Mouse (Mus musculus) kidney, postnatal 10 days (tissue): ENCODE measurements at regions not wholly inside any gene's neighbourhood (a gene's known extent, or its start where the extent isn't known, plus 50 kb on each side); places are given as distances from the start of the nearest gene placed in this dataset.
A peak's percentile ranks its signal among the peaks of the same experiment; 100 is the strongest.
"Not testable (repeated sequence)": the region's sequence is repeated elsewhere in the genome, so short reads cannot be mapped to it uniquely, and the experiment has no call there.

Source experiments
- DNase-seq: peaks from one replicate; pipeline ENCODE4 v3.0.0; 2021; ENCODE audit warnings: mixed read lengths

DNA sequence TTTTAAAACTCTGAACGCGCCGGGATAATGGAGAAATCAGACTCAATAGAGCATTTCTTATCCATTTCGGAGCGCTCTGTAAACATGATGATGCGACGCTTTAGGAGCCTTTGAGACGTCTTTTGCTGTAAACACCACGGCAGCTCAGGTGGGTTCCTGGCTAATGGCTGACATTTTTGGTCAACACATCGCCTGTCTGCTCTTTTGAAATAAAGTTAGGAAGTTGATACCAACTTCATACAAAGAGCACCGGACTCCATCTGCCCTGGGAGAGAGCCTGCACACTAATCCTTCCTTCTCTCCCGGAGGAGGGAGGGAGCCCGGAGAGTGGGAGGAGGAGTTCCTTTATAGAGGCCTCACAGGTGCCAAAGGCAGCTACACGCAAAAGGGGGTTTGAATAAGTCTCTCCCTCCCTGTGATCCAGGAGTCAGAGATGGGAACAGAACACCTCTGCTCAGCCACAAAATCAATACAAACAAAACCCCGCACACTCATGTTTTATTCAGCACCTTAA lies 63.8 kb upstream of the Srsf6 start:
- DNase-seq = no peak

DNA sequence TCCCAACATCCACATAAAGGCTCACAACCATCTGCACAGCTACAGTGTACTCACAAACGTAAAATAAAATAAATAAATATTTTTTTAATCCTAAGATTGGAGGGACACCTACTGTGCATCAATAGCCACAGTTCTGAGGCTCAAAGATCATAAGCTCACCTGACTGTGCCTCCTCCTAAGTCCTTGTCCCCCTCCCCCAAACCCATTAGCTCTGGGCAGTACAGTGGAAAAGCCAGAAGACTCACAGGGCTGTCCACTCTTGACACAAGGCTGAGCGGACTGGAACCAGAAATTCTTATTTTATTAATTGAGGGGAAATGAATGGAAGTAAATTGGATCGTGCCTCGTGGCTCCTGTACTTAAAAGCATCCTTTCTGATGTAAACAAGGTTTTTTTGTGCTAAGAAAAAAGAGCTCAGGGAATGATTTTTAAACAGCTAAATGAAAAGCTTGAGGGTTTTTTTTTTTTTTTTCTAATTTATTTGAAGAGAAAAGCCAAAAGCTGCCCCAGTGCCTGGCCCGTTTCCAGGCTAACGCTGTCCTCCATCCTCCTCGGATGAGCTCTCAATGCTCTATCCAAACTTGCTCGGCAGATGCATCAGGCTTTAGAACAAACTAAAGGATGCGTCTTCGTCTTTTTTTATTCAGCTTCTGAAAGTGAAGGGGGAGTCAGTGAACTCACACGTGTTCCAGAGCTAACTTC lies 64.6 kb upstream of the Srsf6 start:
- DNase-seq = no peak

DNA sequence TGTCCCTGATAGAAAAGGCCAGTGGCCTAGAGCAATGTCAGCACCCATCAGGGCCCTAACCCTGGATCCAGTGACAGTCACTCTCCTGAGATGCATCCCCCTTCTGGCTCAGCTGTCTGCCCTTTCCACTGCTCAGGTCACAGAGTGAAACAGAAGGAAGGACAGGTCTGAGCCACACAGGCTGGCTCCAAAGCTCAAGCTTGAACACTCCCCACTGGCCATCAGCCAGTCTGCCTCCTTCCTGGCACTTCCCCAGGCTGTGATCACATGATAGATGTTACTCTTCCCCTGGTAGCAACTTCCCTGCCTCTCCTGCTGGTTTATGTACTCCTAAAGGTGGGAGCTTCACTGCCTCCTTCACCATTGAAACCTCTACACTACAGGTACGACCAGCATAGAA lies 66.8 kb upstream of the Srsf6 start:
- DNase-seq = peak; percentile 80

DNA sequence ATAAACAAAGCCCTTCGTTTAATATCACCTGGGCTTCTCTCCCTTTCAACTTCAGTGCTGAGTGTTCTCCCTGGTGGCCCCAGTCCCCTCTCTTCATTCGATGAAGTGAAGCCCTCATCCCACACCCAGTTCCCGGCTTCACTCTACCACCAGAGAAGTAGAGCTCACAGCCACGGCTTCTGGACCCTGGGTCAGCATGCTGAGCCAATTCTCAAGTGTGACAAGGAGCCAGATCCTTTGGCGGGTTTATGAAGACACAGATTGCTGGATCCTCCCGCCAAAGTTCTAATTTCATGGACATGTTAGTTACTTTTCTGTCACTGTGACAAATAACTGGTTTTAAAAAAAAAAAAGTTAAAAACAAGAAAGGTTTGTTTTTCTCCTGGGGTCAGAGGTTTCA lies 76.7 kb upstream of the Srsf6 start:
- no peak for DNase-seq

DNA sequence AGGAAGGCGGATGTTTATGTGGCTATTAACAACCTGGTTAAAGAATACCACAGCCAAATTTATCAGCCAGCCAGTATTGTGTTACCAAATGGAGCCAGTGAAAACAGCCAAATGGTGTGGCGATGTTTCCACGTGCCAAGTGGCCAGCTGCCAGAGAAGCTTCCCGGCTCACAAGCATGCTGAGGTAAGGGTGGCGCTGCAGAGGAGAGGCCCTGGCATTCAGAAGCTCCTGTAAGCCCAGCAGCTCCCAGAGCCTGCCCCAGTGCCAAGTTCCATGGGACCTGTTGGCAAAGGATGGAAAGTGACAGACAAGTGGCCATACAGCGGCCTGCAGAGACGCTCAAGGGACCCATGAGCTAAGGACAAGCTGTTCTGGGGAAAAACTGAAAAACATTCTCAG lies 77.8 kb upstream of the Srsf6 start:
- peak; percentile 26 for DNase-seq

DNA sequence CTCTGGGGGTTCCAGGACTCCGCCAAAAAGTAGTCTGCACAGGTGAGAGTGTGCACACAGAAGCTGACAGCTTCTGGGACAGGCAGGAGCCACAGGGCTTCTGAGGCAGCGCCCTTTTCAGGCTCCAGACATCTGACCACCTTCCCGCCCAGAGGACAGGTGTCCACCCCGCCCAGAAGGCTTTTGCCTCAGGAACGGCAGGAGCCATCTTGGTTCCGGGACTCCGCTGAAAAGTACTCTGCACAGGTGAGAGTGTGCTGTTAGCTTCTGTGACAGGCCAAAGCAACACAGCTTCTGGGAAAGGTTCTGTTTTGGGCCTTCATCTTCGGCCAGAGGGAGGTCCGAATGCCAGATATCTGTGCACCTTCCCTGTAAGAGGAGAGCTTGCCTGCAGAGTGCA lies 89.6 kb upstream of the Srsf6 start:
- DNase-seq = not testable (repeated sequence)

DNA sequence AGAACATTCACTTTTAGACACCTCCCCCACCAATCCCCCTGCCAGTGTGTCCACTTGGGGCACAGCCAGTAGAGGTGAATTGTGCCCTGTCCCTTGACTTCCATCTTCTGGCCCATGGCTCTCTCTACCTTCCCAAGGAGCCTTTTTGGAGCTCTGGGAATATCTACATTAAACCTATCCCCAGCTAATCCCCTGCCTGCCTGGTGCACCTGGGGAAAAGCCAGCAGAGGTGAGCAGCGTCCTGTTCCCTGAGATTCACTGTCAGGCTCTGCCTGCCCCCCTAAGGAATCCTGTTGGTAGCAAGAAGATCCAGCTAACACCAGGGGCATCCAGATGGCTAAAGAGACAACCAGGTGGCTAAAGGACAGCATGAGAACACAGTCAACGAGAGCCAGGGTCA lies 93.6 kb upstream of the Srsf6 start:
- no peak for DNase-seq

DNA sequence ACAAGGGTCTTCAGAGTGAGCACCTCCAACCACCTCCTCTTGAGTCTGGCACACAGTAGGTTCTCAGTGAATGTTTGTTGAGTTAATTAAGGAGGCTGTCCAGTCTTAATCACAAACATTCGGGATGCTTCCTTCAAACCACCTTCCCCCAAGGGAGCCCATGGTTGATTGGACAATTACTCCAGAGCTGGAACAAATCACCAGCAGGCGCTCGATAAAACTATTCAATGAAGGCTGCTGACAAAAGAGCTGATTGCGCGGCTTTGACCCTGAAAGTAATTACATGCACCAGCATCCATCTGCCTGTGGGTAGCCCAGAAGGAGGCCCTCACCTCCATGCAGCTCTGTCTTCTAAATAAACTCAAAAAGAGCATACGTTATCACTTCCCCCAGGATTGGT lies 97.6 kb upstream of the Srsf6 start:
- no peak for DNase-seq

DNA sequence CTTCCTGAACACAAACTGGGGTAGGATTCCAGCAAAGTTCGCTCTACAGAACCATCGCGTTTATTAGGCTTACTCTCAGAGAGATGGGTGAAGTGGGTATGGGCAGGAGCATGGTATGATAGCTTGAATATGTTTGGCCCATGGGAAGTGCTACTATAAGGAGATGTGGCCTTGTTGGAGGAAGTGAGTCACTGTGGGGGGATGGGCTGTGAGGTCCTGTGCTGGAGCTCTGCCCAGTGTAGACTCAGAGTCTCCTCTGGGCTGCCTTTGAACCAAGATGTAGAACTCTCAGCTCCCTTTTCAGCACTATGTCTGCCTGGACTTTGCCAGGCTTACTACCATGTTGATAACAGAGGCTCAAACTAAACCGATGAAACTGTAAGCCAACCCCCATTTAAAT lies 112.5 kb upstream of the Srsf6 start:
- DNase-seq = peak; percentile 22

DNA sequence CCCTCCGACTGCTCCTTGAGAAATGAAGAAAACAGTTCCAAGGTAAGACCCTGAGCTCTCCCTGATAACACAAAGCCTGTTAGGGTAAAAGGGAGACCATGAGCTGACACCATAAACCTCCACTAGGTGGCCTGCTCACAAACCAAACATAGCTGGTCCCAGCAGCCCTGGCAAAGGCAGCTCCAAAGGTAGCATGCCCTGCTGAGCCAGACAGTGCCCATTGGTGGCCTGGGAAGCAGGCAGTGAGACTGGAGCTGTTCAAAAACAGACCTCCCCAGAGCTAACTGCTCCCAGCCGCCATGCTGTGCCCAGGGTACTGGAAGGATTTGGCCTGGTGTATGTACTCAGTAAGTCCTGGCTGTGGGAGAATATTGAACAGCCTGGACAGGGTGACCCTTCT lies 117.1 kb upstream of the Srsf6 start:
- peak; percentile 49 for DNase-seq

DNA sequence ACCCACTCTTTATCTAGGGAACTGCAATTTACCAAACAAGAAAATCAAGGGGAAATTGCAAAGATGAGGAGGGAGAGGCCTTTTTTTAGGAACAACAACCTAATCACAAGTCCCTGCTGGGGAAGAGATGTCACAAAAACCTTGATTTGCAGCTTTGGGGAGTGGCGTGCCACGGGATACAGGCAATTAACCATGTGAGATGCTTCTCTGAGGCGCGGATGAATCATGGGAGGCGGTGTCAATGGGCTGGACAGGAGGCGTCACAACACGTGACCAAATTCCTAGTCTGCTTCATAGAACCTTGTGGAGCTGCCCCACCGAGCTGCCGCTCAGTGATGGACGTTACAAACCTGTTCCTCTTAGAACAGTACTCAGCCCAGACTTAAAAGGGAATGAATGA lies 123.6 kb upstream of the Srsf6 start:
- no peak for DNase-seq

DNA sequence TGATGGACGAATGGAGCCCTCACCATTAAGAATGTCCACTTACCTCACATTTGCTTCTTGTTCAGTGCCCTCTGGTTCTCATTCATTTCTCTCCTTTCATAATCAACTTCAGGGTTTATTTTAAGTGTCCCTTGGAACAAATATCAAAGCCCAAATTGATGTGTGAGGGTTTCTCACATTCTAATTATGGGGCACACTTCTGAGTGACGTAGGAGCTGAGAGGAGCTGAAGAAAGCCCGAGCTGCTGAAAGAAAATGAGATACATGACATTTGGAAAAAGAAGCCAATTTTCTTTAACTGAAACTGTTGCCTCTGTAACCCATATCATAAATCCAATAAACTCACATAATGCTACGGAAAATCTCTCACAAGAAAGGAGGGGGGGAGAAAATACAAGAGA lies 134.8 kb upstream of the Srsf6 start:
- DNase-seq = no peak

DNA sequence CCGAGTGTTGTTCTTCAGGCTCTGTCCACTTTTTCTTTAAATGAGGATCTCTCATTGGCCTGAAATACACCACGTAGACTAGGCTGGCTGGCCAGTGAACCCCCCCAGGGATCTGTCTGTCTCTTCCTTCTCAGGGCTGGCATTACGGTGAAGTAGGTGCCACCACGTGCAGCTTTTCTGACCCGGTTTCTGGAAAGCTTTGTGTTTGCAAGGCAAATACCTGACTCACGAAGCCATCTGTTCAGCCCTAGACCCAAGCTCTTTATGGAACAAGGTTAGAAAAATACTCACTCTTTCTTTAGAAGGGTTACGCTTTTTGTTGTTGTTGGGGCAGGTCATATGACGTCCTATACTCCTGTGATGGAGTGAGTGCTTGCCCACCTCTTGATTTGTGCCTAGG lies 133.3 kb upstream of the Ptprt start:
- DNase-seq = no peak

DNA sequence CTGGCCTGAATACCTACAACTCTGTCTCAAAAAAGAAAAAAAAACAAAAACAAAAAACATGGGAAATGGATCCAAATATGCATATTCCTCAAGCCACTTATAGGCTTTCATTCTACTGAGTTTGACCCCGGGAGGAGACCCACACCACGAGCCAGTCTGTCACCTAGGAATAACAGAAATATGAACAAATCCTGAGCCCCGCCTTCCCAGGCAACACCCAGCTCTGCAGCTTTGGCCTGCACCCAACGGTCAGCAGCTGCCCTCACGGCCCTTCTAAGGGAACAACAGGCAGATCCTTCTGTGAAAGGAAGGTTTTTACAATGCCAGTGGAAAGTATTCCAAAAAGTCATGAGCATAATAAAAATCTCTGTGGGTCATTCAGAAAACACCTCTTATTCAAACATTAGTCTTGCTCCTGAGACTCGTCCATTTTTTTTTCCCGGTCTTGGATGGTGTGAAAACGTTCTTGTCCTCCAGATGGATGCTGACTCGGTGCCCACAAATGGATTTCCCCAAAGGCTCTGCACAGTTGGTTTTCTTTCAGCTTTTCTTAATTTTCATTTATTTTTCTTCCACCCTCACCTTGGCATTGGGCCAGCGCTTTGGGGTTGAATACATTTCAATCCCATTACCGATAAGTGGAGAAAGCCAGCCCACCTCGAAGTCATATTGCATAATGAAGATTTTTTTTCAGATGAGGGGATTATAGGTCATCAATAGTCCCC lies 130.6 kb upstream of the Ptprt start:
- peak; percentile 10 for DNase-seq

DNA sequence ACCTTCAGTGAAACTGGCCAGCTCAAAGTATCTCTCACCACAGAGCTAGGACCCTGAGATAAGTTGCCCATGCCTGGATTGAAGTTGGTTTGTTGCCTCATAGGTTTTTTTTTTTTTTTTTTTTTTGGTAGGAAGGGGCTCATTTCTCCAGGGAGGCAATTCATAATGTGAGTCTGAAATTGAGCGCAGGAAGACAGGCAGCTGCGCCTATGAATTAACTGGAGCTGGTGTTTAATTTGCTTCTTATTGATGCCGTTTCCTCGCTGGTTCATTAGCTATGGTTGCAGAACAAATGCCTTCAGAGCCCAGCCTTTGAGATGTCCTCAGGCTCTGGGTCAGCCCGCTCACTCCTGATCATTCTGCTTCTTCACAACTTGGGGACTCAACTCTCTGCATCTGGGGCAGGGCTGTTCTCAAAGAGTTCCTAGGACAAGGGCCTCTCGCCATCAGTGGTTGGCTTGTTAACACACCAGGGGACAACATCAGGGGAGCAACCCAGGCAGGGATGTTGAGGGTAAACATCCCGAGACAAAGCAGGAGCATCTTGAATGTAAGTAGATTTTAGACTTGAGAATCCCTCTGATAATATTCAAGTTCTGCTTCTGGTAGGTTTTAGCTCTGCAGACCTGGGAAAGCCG lies 123.3 kb upstream of the Ptprt start:
- no peak for DNase-seq

DNA sequence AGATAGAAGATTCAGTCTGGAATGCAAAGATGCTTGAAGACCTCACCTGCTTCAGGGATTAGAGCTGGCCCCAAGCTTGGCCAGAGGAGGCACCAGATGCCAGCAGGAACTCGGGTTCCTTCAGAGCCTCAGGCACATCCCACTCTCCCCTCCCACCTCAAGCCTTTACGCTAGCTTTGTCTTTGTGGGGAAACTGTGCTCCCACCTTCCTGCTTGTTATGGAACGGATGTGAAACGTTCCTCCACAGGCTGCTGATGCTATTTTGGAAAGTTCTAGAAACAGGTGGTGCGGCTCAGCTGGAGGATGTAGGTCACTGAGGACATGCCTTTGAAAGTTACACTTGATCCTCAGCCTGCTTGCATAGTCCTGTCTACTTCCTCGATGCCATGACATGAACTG lies 120.7 kb upstream of the Ptprt start:
- no peak for DNase-seq

DNA sequence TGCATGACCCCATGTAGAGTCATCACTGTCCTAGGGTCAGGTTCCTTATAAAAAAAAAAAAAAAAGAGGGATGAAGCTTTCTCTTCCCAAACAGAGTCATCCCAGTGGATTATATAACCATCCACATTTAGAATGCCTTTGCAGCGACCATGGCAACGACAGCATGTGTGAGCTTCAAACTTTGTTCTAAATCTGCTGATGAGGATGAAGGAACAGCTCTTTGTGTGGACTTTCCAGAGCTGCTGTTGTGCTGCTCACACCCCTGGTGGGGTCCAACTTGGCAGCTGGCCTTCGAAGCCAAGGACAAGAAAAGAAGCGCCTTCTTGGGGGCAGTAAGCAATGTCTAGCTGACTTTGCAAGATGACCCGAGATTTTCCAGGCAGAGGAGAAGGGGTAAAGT lies 115.6 kb upstream of the Ptprt start:
- no peak for DNase-seq

DNA sequence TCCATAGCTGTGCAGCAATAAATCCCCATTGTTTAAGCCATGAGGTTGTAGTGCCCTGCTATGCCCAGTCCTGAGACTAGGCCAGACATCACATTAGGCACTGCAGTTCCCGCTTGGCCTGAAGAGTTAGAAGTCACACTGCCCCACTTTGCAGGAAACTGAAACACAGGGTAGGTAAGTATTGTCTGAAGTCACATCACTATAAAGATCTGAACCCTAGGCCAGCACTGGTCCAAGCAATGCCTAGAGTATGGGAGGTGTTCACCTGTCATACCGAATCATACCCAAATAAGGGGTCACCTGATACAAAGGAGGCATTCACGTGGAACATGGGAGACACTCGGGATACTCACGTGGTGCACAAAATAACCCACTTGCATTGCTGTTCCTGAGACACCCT lies 111.6 kb upstream of the Ptprt start:
- DNase-seq = no peak

DNA sequence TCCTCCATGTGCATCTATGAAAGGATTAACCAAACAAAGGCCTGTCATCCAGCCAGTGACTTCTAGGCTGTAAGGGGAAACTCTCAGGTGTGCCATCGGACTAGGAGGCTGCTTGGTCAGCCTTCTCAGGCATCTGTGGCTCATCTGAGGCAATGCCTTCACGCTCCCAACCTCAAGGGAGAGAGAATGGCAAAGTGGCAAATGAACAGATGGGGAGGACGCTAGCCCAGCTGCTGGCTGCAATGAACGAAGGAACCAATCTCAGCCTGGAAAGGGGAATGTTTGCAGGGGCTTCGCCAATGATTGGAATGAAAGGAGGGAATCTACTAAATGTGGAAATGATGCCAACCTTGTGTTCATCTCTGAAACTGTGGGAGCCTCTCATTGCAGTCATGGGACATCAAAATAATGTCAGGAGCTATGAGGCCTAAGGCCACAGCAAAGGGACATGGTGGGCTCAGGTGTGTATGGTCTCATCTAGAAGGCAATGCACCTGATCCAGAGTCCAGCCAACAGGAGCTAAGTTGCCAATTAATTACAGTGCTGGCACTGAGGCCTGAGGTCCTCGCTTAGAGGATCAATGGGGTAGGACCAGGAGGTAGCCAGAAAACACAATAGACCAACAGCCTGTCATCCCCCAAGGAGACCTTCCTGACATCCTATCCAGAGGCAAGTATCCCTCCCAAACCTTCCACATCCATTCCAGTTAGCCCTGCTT lies 108.9 kb upstream of the Ptprt start:
- no peak for DNase-seq

DNA sequence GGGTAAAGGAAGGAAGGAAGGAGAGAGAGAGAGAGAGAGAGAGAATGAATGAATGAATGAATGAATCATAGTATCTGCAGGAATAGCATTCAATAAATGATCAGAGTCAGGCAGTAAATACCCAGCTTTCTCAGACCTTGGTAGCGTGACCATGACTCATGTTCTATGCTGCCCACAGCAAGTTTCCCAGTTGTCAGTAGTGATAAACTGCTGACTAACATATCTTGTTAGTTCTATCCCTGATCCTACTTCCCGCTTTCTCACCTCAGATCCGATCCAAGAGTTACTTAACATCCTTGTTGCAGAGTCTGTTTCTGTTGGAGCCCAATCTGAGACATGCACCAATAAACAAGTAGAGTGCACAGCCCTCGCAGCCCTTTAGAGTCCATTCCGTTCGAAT lies 103.1 kb upstream of the Ptprt start:
- no peak for DNase-seq

DNA sequence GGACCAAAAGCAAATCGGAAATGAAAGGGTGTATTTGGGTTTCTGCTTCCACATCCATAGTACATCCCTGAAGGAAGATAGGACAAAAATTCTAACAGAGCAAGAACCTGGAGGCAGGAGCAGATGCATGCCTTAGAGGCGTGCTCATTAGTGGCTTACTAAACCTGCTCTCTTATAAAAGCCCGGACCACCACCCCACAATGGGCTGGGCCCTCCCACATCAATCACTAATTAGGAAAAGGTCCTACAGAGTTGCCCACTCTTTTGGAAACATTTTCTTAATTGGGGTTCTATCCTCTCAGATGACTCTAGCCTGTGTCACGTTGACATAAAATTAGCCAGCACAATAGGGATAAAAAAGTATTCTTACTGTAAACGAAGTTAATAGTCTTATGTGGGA lies 79.6 kb upstream of the Ptprt start:
- no peak for DNase-seq

DNA sequence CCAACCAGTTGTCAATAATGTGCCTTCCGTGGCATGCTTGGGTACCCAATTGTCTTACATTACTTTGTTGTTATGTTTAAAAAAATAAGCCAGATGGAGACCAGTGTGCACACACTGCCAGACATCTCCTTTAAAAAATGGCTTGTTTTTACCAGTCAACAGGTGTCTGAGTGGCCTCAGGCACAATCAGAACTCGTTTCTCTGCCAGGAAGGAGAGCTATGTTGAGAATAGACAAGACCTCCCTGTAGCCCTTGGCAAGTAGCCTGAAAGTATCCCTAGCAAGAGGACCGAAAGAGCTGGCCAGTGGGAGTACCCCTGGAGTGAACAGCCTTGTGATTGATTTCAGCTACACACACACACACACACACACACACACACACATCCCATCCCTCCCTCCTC lies 74.8 kb upstream of the Ptprt start:
- no peak for DNase-seq

DNA sequence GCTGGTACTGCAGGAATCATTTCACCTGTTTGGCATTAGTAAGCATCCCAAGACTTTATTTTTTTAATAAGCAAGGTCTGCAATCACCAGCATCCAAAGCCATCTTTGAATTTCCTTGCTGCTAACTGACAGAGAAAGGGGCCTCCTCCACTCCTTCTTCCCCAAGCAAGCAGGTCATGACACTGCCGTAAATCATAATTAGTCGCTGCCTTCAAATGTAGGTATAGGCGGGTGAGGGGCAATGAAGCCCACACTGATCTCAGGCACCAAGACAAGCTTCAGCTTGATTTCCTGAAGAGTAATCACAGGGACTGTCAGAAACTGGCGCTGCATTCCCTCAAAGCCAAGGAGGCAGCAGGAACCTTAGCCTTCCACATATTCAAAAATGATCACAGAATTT lies 73.3 kb upstream of the Ptprt start:
- no peak for DNase-seq

DNA sequence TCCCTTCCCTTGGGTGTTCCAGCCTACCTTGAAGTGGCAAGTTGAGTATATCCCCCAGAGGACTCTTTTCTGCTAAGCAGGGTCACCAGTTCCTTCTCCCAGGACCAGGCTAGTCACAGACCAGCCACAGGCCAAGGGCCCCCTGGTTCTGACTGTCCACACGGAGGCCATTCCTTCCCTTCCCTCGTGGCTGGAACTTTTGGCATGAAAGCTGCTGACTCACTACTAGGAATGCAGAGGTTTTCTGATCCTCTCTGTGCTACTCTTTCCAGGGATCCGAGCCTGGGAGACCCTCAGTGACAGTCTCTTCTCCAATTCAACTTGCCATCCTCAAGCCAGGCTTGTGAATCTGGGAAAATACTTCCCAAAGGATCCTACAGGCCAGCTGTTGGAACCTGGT lies 59.1 kb upstream of the Ptprt start:
- DNase-seq = no peak
